Mouse (Mus musculus) mouse embryonic stem cell (cell line): Measurements from ENCODE around the gene Clasp1.

Source experiments
- in situ Hi-C, 2 experiments: fragments of 300-500 bp; cut with MboI; formaldehyde crosslinking; loops; 1 replicate in 1 of 2; 3 replicates in 1 of 2; pipeline ENCODE4 v1.14.3; 2019 to 2020; ENCODE audit warnings: low sequenced_read_pairs in 2 of 2, low pct_unique_long_range_greater_than_20kb in 1 of 2, mixed read lengths in 1 of 2; ENCODE audit not compliant: unreplicated experiment in 1 of 2

Clasp1 gene

GRCm38 (mm10) chr1:118440547-118440946, 51.7 kb downstream of the Clasp1 start:
- in situ Hi-C loops, result no loop called here

- in situ Hi-C loops, result no loop called here
Observed at GRCm38 (mm10) chr1:118444420-118444819, 55.6 kb downstream of the Clasp1 start.

GRCm38 (mm10) chr1:118444988-118445387, 56.1 kb downstream of the Clasp1 start:
- in situ Hi-C loops, result no loop called here

- in situ Hi-C loops, result no loop called here
Observed at GRCm38 (mm10) chr1:118445441-118445840, 56.6 kb downstream of the Clasp1 start.

- in situ Hi-C loops, result no loop called here
Observed at GRCm38 (mm10) chr1:118446006-118446405, 57.1 kb downstream of the Clasp1 start.

- in situ Hi-C loops, result no loop called here
Observed at GRCm38 (mm10) chr1:118447131-118447530, 58.3 kb downstream of the Clasp1 start.

- in situ Hi-C loops, result no loop called here
Observed at GRCm38 (mm10) chr1:118448214-118448613, 59.4 kb downstream of the Clasp1 start.

GRCm38 (mm10) chr1:118450891-118451450, 62.1 kb downstream of the Clasp1 start:
- in situ Hi-C loops, result no loop called here

GRCm38 (mm10) chr1:118453577-118453976, 64.7 kb downstream of the Clasp1 start:
- in situ Hi-C loops, result no loop called here

GRCm38 (mm10) chr1:118454817-118455216, 66.0 kb downstream of the Clasp1 start:
- in situ Hi-C loops, result no loop called here

- in situ Hi-C loops, result no loop called here
Observed at GRCm38 (mm10) chr1:118457256-118457882, 68.5 kb downstream of the Clasp1 start.

GRCm38 (mm10) chr1:118457883-118458259, 69.0 kb downstream of the Clasp1 start:
- in situ Hi-C loops, result no loop called here

- in situ Hi-C loops, result no loop called here
Observed at GRCm38 (mm10) chr1:118458279-118458678, 69.4 kb downstream of the Clasp1 start.

- in situ Hi-C loops, result no loop called here
Observed at GRCm38 (mm10) chr1:118458963-118459920, 70.4 kb downstream of the Clasp1 start.

GRCm38 (mm10) chr1:118460716-118461115, 71.9 kb downstream of the Clasp1 start:
- in situ Hi-C loops, result loop anchor here (10.0 kb wide), 1 partner anchor 96 kb away; no protein-coding TSS in a partner anchor

GRCm38 (mm10) chr1:118466041-118466440, 77.2 kb downstream of the Clasp1 start:
- in situ Hi-C loops, result loop anchor here (10.0 kb wide), 1 partner anchor 101 kb away; no protein-coding TSS in a partner anchor

GRCm38 (mm10) chr1:118472386-118472785, 83.5 kb downstream of the Clasp1 start:
- in situ Hi-C loops, result no loop called here

GRCm38 (mm10) chr1:118476919-118477318, 88.1 kb downstream of the Clasp1 start:
- in situ Hi-C loops, result no loop called here

GRCm38 (mm10) chr1:118479246-118479645, 90.4 kb downstream of the Clasp1 start:
- in situ Hi-C loops, result no loop called here
